Mouse (Mus musculus) cerebellum, adult 9-11 months (tissue): ENCODE data around the gene Pcsk4.
"Not testable (repeated sequence)": the region's sequence is repeated elsewhere in the genome, so short reads cannot be mapped to it uniquely, and the experiment has no call there.

Experiments used
- DNase-seq: peaks from one replicate; pipeline ENCODE4 v3.0.0; 2022

The Pcsk4 gene

GRCm38 (mm10) chr10:80347514-80347967 lies 18.2 kb upstream of the Pcsk4 start:
- DNase-seq, result peak; percentile 47

GRCm38 (mm10) chr10:80345929-80346328 lies 16.6 kb upstream of the Pcsk4 start:
- not testable (repeated sequence) for DNase-seq

GRCm38 (mm10) chr10:80345122-80345521 lies 15.8 kb upstream of the Pcsk4 start:
- no peak for DNase-seq

GRCm38 (mm10) chr10:80344131-80344661 lies 14.9 kb upstream of the Pcsk4 start:
- no peak for DNase-seq

- peak; percentile 52 for DNase-seq
These were observed 14.2 kb upstream of the Pcsk4 start for GRCm38 (mm10) chr10:80343425-80343895.

- DNase-seq, result peak; percentile 53
These were observed 13.6 kb upstream of the Pcsk4 start for GRCm38 (mm10) chr10:80342749-80343424.

- DNase-seq, result no peak
These were observed 13.0 kb upstream of the Pcsk4 start for GRCm38 (mm10) chr10:80342305-80342748.

- no peak for DNase-seq
These were observed 12.4 kb upstream of the Pcsk4 start for GRCm38 (mm10) chr10:80341491-80342304.

- DNase-seq, result no peak
These were observed 11.7 kb upstream of the Pcsk4 start for GRCm38 (mm10) chr10:80341026-80341425.

- DNase-seq, result peak; percentile 81
These were observed 10.8 kb upstream of the Pcsk4 start for GRCm38 (mm10) chr10:80339941-80340750.

GRCm38 (mm10) chr10:80336263-80336662 lies 7.0 kb upstream of the Pcsk4 start:
- DNase-seq, result no peak

GRCm38 (mm10) chr10:80332525-80332989 lies 3.3 kb upstream of the Pcsk4 start:
- DNase-seq, result peak; percentile 83

- peak; percentile 82 for DNase-seq
These were observed 2.6 kb upstream of the Pcsk4 start for GRCm38 (mm10) chr10:80331636-80332524.

- peak; percentile 66 for DNase-seq
These were observed 1.6 kb upstream of the Pcsk4 start for GRCm38 (mm10) chr10:80330888-80331287.

- no peak for DNase-seq
These were observed 786 bp upstream of the Pcsk4 start for GRCm38 (mm10) chr10:80330084-80330483.

GRCm38 (mm10) chr10:80325045-80325444 lies 4.3 kb downstream of the Pcsk4 start:
- DNase-seq, result no peak

- peak; percentile 75 for DNase-seq
These were observed 4.9 kb downstream of the Pcsk4 start for GRCm38 (mm10) chr10:80324120-80325037.

- DNase-seq, result peak; percentile 84
These were observed 5.8 kb downstream of the Pcsk4 start for GRCm38 (mm10) chr10:80323261-80324119.

GRCm38 (mm10) chr10:80322811-80323211 lies 6.5 kb downstream of the Pcsk4 start:
- peak; percentile 66 for DNase-seq
